Mouse (Mus musculus): ENCODE measurements around the gene Nr2f2. TPM values are rescaled to one million over a fixed set of nuclear protein-coding genes. Genes with fewer than 3 reads are reported as not detected.

Nr2f2 gene
- polyA plus RNA-seq, 1 experiment from 2014 or later = 12.3 TPM

- 2% methylated on average over 32 of the region's 33 CpGs for WGBS (ENCODE audit: insufficient replicate concordance)
- H3K9ac ChIP-seq (replicated peaks) = peak overlapping the region; percentile 78
- no peaks in the 10 kb centered on the region; the same call in none of the 2 replicates for H3K4me1 ChIP-seq (ENCODE audit: insufficient read depth)
- H3K27me3 ChIP-seq (ENCODE audit: insufficient read depth, low read length) = peaks cover 42% of the 10 kb centered on the region
- TF ChIP-seq CTCF (IDR thresholded peaks at IDR 0.05; ENCODE audit: low read depth) (no peak), EP300 (IDR thresholded peaks at IDR 0.05; ENCODE audit: low read depth) (no peak)
- H3K36me3 ChIP-seq (replicated peaks; ENCODE audit: insufficient read depth, low read length) = 0 out of 2 replicates have a peak, but pooled peaks cover 2% of the 10 kb centered on the region
- DNase-seq (no peak), ATAC-seq (no peak)
- H3K4me3 ChIP-seq (ENCODE audit: low read depth, low read length) = peak overlapping the region; percentile 63
- H3K27ac ChIP-seq (ENCODE audit: low read depth) = peak overlapping the region; percentile 96
- H3K4me2 ChIP-seq (ENCODE audit: low read depth, low read length) = peak overlapping the region; percentile 77
- no peaks in the 10 kb centered on the region for H3K9me3 ChIP-seq (ENCODE audit: low read length)
Measured at GRCm38 (mm10) chr7:70358848-70359591, 7.5 kb downstream of the Nr2f2 start.

GRCm38 (mm10) chr7:70358020-70358847, 8.3 kb downstream of the Nr2f2 start:
- H3K4me1 ChIP-seq (ENCODE audit: insufficient read depth) = no peaks in the 10 kb centered on the region; the same call in none of the 2 replicates
- no peaks in the 10 kb centered on the region for H3K9me3 ChIP-seq (ENCODE audit: low read length)
- 5% methylated on average over 33 of the region's 33 CpGs for WGBS (ENCODE audit: insufficient replicate concordance)
- H3K4me2 ChIP-seq (ENCODE audit: low read depth, low read length) = peak overlapping the region; percentile 77
- H3K9ac ChIP-seq (replicated peaks) = peak overlapping the region; percentile 78
- no peak for ATAC-seq
- H3K4me3 ChIP-seq (ENCODE audit: low read depth, low read length) = peak overlapping the region; percentile 63
- 0 out of 2 replicates have a peak, but pooled peaks cover 2% of the 10 kb centered on the region for H3K36me3 ChIP-seq (replicated peaks; ENCODE audit: insufficient read depth, low read length)
- peak overlapping the region; percentile 96 for H3K27ac ChIP-seq (ENCODE audit: low read depth)
- TF ChIP-seq CTCF (IDR thresholded peaks at IDR 0.05; ENCODE audit: low read depth) (no peak), EP300 (IDR thresholded peaks at IDR 0.05; ENCODE audit: low read depth) (no peak)
- peaks cover 42% of the 10 kb centered on the region for H3K27me3 ChIP-seq (ENCODE audit: insufficient read depth, low read length)
- DNase-seq = peak; percentile 18

- H3K9ac ChIP-seq (replicated peaks) = peak overlapping the region; percentile 78
- no peaks in the 10 kb centered on the region; the same call in none of the 2 replicates for H3K4me1 ChIP-seq (ENCODE audit: insufficient read depth)
- H3K4me3 ChIP-seq (ENCODE audit: low read depth, low read length) = peak overlapping the region; percentile 63
- TF ChIP-seq EP300 (IDR thresholded peaks at IDR 0.05; ENCODE audit: low read depth) (no peak), CTCF (IDR thresholded peaks at IDR 0.05; ENCODE audit: low read depth) (no peak)
- H3K27ac ChIP-seq (ENCODE audit: low read depth) = peak overlapping the region; percentile 96; the same call in 1 of the 2 replicates
- H3K4me2 ChIP-seq (ENCODE audit: low read depth, low read length) = peak overlapping the region; percentile 77
- H3K27me3 ChIP-seq (ENCODE audit: insufficient read depth, low read length) = peaks cover 36% of the 10 kb centered on the region
- no peaks in the 10 kb centered on the region for H3K9me3 ChIP-seq (ENCODE audit: low read length)
- DNase-seq (no peak), ATAC-seq (no peak)
- 0 out of 2 replicates have a peak, but pooled peaks cover 2% of the 10 kb centered on the region for H3K36me3 ChIP-seq (replicated peaks; ENCODE audit: insufficient read depth, low read length)
- 14% methylated on average over 17 of the region's 17 CpGs for WGBS (ENCODE audit: insufficient replicate concordance)
Measured at GRCm38 (mm10) chr7:70357516-70358019, 9.0 kb downstream of the Nr2f2 start.

DNA sequence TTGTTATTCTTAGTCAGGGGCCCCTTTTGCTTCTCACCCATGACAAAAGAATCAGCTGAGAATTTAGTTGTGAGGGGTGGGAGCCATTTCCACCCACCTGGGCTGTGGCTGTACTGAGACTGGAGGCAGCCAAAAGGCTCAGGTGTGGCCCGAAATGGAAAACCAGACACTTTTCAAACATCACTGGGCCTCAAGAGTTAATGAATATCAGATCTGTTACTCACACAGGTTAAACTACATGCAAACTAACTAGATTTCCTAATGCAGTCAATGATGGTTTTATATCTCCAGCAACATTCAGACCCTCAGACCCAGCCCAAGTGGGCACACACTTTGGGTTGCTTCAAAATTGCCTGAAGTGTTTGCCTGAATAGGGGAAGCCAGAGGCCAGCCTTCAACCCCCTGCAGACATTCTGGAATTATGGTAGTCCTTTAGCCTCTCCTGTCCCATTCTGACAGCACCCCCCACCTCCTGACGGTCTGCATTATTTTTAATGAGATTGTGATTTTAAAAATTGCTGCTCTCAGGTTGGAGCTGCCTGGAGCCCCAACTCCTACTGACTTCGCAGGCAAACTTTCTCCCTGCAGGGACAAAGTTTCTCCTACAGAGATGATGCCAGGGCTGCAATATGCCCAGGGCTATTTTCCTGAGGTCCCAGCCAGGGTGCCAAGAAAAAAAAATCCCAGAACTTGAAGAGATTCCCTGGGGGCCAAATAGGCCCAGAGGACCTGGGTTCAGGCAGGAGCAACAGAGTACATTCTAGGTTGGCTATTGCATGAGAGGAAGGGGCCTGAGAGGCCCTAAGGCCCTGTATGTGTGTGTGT, 9.6 kb downstream of the Nr2f2 start:
- DNase-seq (no peak), ATAC-seq (no peak)
- H3K27ac ChIP-seq (ENCODE audit: low read depth) = 0 out of 2 replicates have a peak overlapping the region, but pooled peaks have one; percentile 16
- peak overlapping the region; percentile 77 for H3K4me2 ChIP-seq (ENCODE audit: low read depth, low read length)
- peaks cover 30% of the 10 kb centered on the region for H3K27me3 ChIP-seq (ENCODE audit: insufficient read depth, low read length)
- peak overlapping the region; percentile 41 for H3K9ac ChIP-seq (replicated peaks)
- H3K4me3 ChIP-seq (ENCODE audit: low read depth, low read length) = peak overlapping the region; percentile 63
- H3K9me3 ChIP-seq (ENCODE audit: low read length) = no peaks in the 10 kb centered on the region
- TF ChIP-seq EP300 (IDR thresholded peaks at IDR 0.05; ENCODE audit: low read depth) = no peak
- TF ChIP-seq CTCF (IDR thresholded peaks at IDR 0.05; ENCODE audit: low read depth) = no peak
- WGBS (ENCODE audit: insufficient replicate concordance) = 49% methylated on average over 3 of the region's 3 CpGs
- H3K4me1 ChIP-seq (ENCODE audit: insufficient read depth) = peaks cover 2% of the 10 kb centered on the region; the same call in 1 of the 2 replicates
- 0 out of 2 replicates have a peak, but pooled peaks cover 2% of the 10 kb centered on the region for H3K36me3 ChIP-seq (replicated peaks; ENCODE audit: insufficient read depth, low read length)

DNA sequence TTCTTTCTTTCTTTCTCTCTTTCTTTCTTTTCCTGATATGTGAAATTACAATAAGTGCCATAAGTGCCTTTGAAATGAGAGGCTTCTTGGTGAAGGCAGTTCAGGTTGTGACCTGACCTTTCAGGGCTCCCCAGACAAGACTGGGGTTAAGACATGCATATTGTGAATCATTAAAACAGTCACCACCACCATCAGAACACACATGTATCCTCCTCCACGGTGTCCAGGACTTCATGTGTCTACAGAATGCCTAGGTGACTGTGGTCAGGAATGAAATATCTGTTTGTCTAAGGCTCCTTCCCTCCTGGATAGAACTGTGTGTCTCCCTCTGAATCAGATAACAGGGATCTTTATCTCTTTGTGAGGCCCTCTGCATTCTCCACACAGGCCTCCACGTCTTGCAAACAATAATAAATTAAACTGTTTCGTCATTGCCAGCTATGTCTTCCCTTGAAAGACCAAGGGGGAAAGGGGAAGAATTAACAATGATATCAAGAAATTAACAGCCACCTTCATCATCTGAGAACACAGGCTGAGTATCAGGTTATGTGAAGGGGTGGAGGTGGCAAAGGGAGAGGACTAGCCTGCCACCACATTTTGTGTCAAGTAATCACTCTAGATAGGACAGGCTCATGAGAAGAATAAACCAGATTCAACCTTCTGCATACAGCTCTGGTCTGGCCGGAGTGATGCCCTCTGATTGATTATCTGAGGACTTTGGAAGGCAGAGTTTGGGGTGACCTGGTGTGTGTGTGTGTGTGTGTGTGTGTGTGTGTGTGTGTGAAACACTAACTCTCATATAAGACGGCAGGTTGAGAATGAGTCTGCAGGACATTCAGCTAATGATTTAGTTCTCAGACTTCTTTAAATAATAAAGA, 10.6 kb downstream of the Nr2f2 start:
- Histone ChIP-seq H3K27me3 (ENCODE audit: insufficient read depth, low read length) (peaks cover 24% of the 10 kb centered on the region), H3K9ac (replicated peaks) (0 out of 2 replicates have a peak overlapping the region, but pooled peaks have one; percentile 21), H3K27ac (ENCODE audit: low read depth) (peak overlapping the region; percentile 35; the same call in 1 of the 2 replicates), H3K4me1 (ENCODE audit: insufficient read depth) (peaks cover 2% of the 10 kb centered on the region; the same call in 1 of the 2 replicates), H3K4me2 (ENCODE audit: low read depth, low read length) (peak overlapping the region; percentile 77), H3K4me3 (ENCODE audit: low read depth, low read length) (peak overlapping the region; percentile 63), H3K36me3 (replicated peaks; ENCODE audit: insufficient read depth, low read length) (0 out of 2 replicates have a peak, but pooled peaks cover 2% of the 10 kb centered on the region), H3K9me3 (ENCODE audit: low read length) (no peaks in the 10 kb centered on the region)
- DNase-seq (peak; percentile 44), ATAC-seq (peak; percentile 68)
- WGBS (ENCODE audit: insufficient replicate concordance) = 18% methylated on average over 5 of the region's 5 CpGs
- TF ChIP-seq EP300 (IDR thresholded peaks at IDR 0.05; ENCODE audit: low read depth) (no peak), CTCF (IDR thresholded peaks at IDR 0.05; ENCODE audit: low read depth) (no peak)

All from liver, postnatal 0 days (tissue).